Mouse (Mus musculus) ES-Bruce4 (cell line): ENCODE measurements around the gene Apc2.

Experiments
- CTCF ChIP-seq: IDR thresholded peaks from one replicate; pipeline ENCODE4 v1.8.1; 2011; ENCODE audit warnings: low read depth, low read length
- EP300 ChIP-seq: IDR thresholded peaks from 2 replicates; pipeline ENCODE4 v1.6.1; 2011; ENCODE audit warnings: low read depth, low read length; ENCODE audit not compliant: insufficient read depth
- POLR2A ChIP-seq: IDR thresholded peaks from one replicate; pipeline ENCODE4 v1.8.1; 2011; ENCODE audit warnings: low read length; ENCODE audit not compliant: insufficient read depth

GRCm38 (mm10) chr10:80365736-80366135 is 70.0 kb downstream of the Apc2 start:
- TF ChIP-seq CTCF = no peak
- TF ChIP-seq POLR2A = no peak
- TF ChIP-seq EP300 = no peak
